Mouse (Mus musculus): Measurements from ENCODE around the gene Khdrbs2. TPM values are rescaled to one million over a fixed set of nuclear protein-coding genes. Genes with fewer than 3 reads are reported as not detected.

Khdrbs2 gene
- polyA plus RNA-seq, 1 experiment from 2014 or later = 5.3 TPM

DNA sequence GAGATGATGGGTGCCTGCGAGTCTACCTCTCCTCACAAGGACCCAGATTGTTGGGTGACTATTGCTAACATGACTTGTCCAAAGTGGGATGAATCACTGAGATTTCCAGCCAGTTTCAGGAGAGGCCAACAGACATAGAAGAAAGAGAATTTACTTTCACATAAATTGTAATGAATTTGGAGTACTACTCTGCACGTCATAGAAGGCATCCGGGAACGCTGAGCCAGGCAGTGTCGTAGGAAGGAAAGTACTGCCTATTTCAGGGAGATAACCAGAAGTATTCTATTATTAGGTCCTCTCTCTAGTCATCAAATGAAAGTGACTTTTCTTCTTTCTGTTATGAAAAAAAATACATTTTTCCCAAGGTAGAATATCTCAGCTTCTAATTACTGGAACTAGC is 466.6 kb downstream of the Khdrbs2 start:
- Histone ChIP-seq H3K4me1 (replicated peaks; ENCODE audit: control insufficient read depth, insufficient read depth, low read length) (no peaks in the 10 kb centered on the region), H3K27me3 (replicated peaks; ENCODE audit: control insufficient read depth, insufficient read depth, low read length) (no peaks in the 10 kb centered on the region), H3K4me3 (ENCODE audit: low read depth, low read length) (no peak overlapping the region), H3K9me3 (ENCODE audit: control insufficient read depth, low read length) (no peaks in the 10 kb centered on the region), H3K36me3 (ENCODE audit: control insufficient read depth, insufficient read depth, low read length) (no peaks in the 10 kb centered on the region), H3K27ac (ENCODE audit: low read depth) (no peak overlapping the region), H3K9ac (ENCODE audit: low read length) (no peak overlapping the region), H3K4me2 (ENCODE audit: low read length) (no peak overlapping the region)
- 94% methylated on average over 5 of the region's 5 CpGs for WGBS
- ATAC-seq (replicated peaks; ENCODE audit: low FRiP score, low TSS enrichment, low read depth) (no peak), DNase-seq (ENCODE audit: low spot score) (no peak)

DNA sequence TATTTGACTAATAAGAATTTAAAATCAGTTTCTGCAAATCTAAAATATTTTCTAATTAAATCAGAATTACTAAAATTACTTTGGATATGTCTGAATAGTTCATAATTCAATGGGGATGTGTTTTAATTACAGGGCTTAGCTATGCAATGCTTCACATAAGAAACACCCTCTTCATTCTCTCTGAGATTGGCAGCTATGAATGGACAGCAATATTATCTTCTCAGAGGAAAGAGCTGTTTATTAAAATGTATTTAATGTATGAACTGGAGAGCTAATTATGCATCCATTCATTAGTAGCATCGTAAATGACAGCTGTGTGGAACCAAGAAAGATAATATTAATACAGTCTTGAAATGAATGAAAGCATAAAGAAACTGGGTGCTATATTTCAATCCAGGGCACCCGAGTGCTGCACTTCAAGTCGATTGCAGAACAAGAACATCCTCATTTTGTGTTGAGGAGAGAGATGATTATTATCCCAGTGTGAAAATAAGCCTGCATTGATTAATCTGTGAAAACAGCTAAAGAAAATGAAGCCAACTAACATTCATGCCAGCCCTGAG is 477.2 kb downstream of the Khdrbs2 start:
- no peak overlapping the region for H3K4me2 ChIP-seq (ENCODE audit: low read length)
- H3K9ac ChIP-seq (ENCODE audit: low read length) = no peak overlapping the region
- ATAC-seq (replicated peaks; ENCODE audit: low FRiP score, low TSS enrichment, low read depth) = no peak
- no peak overlapping the region for H3K4me3 ChIP-seq (ENCODE audit: low read depth, low read length)
- no peak for DNase-seq (ENCODE audit: low spot score)
- no peaks in the 10 kb centered on the region for H3K9me3 ChIP-seq (ENCODE audit: control insufficient read depth, low read length)
- H3K27me3 ChIP-seq (replicated peaks; ENCODE audit: control insufficient read depth, insufficient read depth, low read length) = no peaks in the 10 kb centered on the region
- no peak overlapping the region for H3K27ac ChIP-seq (ENCODE audit: low read depth)
- 80% methylated on average over 3 of the region's 3 CpGs for WGBS
- H3K4me1 ChIP-seq (replicated peaks; ENCODE audit: control insufficient read depth, insufficient read depth, low read length) = no peaks in the 10 kb centered on the region
- H3K36me3 ChIP-seq (ENCODE audit: control insufficient read depth, insufficient read depth, low read length) = no peaks in the 10 kb centered on the region

DNA sequence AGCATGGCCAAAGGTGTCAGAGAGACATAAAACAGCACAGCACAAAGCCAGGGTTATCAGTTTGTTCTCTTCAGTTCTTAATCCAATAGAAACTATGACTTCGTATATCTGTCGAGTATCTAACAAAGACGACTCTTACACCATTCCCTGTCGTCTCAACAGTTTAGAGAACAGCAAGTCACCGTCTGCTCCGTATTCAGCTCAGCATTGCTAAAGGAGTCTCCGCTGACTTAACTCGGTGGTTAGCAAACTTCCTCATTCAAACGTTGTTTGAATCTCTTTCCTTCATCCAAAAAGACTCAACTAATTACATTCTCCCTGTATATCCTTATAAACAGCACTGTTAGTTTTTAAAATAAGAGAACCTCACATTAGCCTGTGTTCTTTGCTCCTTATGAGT is 521.3 kb downstream of the Khdrbs2 start:
- Histone ChIP-seq H3K4me2 (ENCODE audit: low read length) (no peak overlapping the region), H3K27ac (ENCODE audit: low read depth) (no peak overlapping the region), H3K27me3 (replicated peaks; ENCODE audit: control insufficient read depth, insufficient read depth, low read length) (no peaks in the 10 kb centered on the region), H3K9me3 (ENCODE audit: control insufficient read depth, low read length) (no peaks in the 10 kb centered on the region), H3K4me3 (ENCODE audit: low read depth, low read length) (no peak overlapping the region), H3K36me3 (ENCODE audit: control insufficient read depth, insufficient read depth, low read length) (no peaks in the 10 kb centered on the region), H3K9ac (ENCODE audit: low read length) (no peak overlapping the region), H3K4me1 (replicated peaks; ENCODE audit: control insufficient read depth, insufficient read depth, low read length) (no peaks in the 10 kb centered on the region)
- no peak for ATAC-seq (replicated peaks; ENCODE audit: low FRiP score, low TSS enrichment, low read depth)
- no peak for DNase-seq (ENCODE audit: low spot score)
- WGBS = 71% methylated on average over 9 of the region's 9 CpGs

DNA sequence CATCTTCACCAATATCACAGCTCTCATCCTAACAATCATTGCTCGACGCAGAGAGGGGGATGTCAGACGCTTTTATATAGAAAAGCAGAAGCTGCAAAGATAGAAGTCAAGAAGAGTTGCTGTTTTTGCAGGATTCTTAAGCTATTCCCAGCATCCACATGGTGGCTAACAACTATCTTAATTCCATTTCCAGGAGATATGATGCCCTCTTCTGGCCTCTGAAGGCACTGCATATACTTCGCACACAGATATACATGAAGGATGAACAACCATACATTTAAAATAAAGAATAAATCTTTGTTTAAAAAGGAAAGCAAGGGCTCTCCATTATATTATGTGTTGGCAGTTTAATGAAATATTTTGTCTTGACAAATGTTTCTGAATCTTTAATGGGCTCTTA is 527.6 kb downstream of the Khdrbs2 start:
- no peak overlapping the region for H3K27ac ChIP-seq (ENCODE audit: low read depth)
- no peak for DNase-seq (ENCODE audit: low spot score)
- WGBS = 89% methylated on average over 4 of the region's 4 CpGs

DNA sequence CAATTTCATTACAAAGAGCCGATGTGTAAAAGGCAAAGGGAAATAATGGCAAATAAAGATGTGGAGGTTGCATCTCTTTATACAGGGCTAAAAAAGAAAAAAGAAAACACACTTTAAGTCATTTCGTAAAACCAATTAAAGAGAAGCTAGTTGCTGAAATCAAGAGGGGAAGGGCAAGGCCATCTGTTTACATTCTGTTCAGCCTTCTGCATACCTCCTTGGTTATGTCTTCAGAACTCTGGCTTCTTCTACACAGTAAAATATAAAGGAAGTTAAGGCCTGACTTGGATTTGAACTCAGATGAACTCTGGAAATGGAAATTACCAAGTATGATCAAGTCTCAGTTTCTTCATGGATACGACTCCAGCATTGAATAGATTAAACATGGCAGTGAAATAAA is 528.8 kb downstream of the Khdrbs2 start:
- H3K27ac ChIP-seq (ENCODE audit: low read depth) = no peak overlapping the region
- DNase-seq (ENCODE audit: low spot score) (no peak), ATAC-seq (replicated peaks; ENCODE audit: low FRiP score, low TSS enrichment, low read depth) (no peak)
- no peak overlapping the region for H3K4me2 ChIP-seq (ENCODE audit: low read length)
- H3K27me3 ChIP-seq (replicated peaks; ENCODE audit: control insufficient read depth, insufficient read depth, low read length) = no peaks in the 10 kb centered on the region
- H3K36me3 ChIP-seq (ENCODE audit: control insufficient read depth, insufficient read depth, low read length) = no peaks in the 10 kb centered on the region
- H3K4me3 ChIP-seq (ENCODE audit: low read depth, low read length) = no peak overlapping the region
- no peak overlapping the region for H3K9ac ChIP-seq (ENCODE audit: low read length)
- WGBS = 91% methylated on average over 3 of the region's 3 CpGs
- no peaks in the 10 kb centered on the region for H3K4me1 ChIP-seq (replicated peaks; ENCODE audit: control insufficient read depth, insufficient read depth, low read length)
- H3K9me3 ChIP-seq (ENCODE audit: control insufficient read depth, low read length) = no peaks in the 10 kb centered on the region

More for the DNA sequence above, 527.6 kb downstream of the Khdrbs2 start:
- Histone ChIP-seq H3K9me3 (ENCODE audit: control insufficient read depth, low read length) (no peaks in the 10 kb centered on the region), H3K4me2 (ENCODE audit: low read length) (no peak overlapping the region), H3K4me1 (replicated peaks; ENCODE audit: control insufficient read depth, insufficient read depth, low read length) (no peaks in the 10 kb centered on the region), H3K36me3 (ENCODE audit: control insufficient read depth, insufficient read depth, low read length) (no peaks in the 10 kb centered on the region), H3K9ac (ENCODE audit: low read length) (no peak overlapping the region), H3K4me3 (ENCODE audit: low read depth, low read length) (no peak overlapping the region), H3K27me3 (replicated peaks; ENCODE audit: control insufficient read depth, insufficient read depth, low read length) (no peaks in the 10 kb centered on the region)
- no peak for ATAC-seq (replicated peaks; ENCODE audit: low FRiP score, low TSS enrichment, low read depth)
